Mouse (Mus musculus): ENCODE data around the gene Usp54. TPM values are rescaled to one million over a fixed set of nuclear protein-coding genes. Genes with fewer than 3 reads are reported as not detected.

Usp54 gene
- total RNA-seq, 1 experiment from 2014 or later = 16.7 TPM

GRCm38 (mm10) chr14:20499982-20500381 is 140.9 kb downstream of the Usp54 start:
- no peak for DNase-seq

Small RNA genes lying within 50 kb of the gene (microRNA-seq; reads per million reads assigned to microRNA genes)
- 0 to 0.34 reads per million in 2 experiments for gene Mir6946

Other genes with a start within 250 kb of the Usp54 start
- gene Mrps16, start 247.4 kb downstream of the Usp54 start, total RNA-seq (2021) = 51.0 and 53.3 TPM in 2 replicates
- gene Cfap70, start 188.8 kb downstream of the Usp54 start, total RNA-seq (2021) = 0.90 and 2.6 TPM in 2 replicates
- 109 and 114 TPM in 2 replicates for gene Anxa7, start 160.9 kb downstream of the Usp54 start, total RNA-seq (2021)
- gene Mss51, start 144.2 kb downstream of the Usp54 start, total RNA-seq (2021) = 1.1 and 1.9 TPM in 2 replicates
- gene Ppp3cb, start 94.5 kb downstream of the Usp54 start, total RNA-seq (2021) = 61.0 and 70.9 TPM in 2 replicates
- gene Myoz1, start 15.5 kb upstream of the Usp54 start, total RNA-seq (2021) = not detected in 2 replicates
- gene Synpo2l, start 27.3 kb upstream of the Usp54 start, total RNA-seq (2021) = 0.18 TPM in 1 of 2 replicates, not detected in the other
- gene Sec24c, start 33.2 kb upstream of the Usp54 start, total RNA-seq (2021) = 119 and 125 TPM in 2 replicates
- 18.0 and 22.5 TPM in 2 replicates for gene Fut11, start 53.9 kb upstream of the Usp54 start, total RNA-seq (2021)
- 70.4 and 90.7 TPM in 2 replicates for gene Chchd1, start 61.9 kb upstream of the Usp54 start, total RNA-seq (2021)
- gene Zswim8, start 66.5 kb upstream of the Usp54 start, total RNA-seq (2021) = 116 and 146 TPM in 2 replicates
- 33.5 and 36.2 TPM in 2 replicates for gene Ndst2, start 93.5 kb upstream of the Usp54 start, total RNA-seq (2021)
- gene Camk2g, start 153.0 kb upstream of the Usp54 start, total RNA-seq (2021) = 49.0 and 62.6 TPM in 2 replicates
- 14.2 and 21.2 TPM in 2 replicates for gene Plau, start 195.6 kb upstream of the Usp54 start, total RNA-seq (2021)